Mouse (Mus musculus) liver, postnatal 0 days (tissue): Measurements from ENCODE around the gene Pknox1. TPM values are rescaled to one million over a fixed set of nuclear protein-coding genes. Genes with fewer than 3 reads are reported as not detected.

Experiments
- ATAC-seq: fragments of 200-750 bp; cut with Nextera tagmentation; 2 replicates; pipeline ENCODE4 v1.8.0; 2017; ENCODE audit warnings: mild to moderate bottlenecking, moderate library complexity
- DNase-seq: peaks from one replicate; pipeline ENCODE4 v3.0.0-alpha.2; 2016
- H3K27ac ChIP-seq: fragments of 300-500 bp; sonication (generic); 2 replicates; pipeline ENCODE4 v1.5.1; 2014; ENCODE audit warnings: antibody characterized with exemption, moderate library complexity, mild to moderate bottlenecking, low read depth
- H3K27me3 ChIP-seq: fragments of 300-500 bp; sonication (generic); 2 replicates; pipeline ENCODE4 v1.6.1; 2014; ENCODE audit warnings: low read length, control low read depth, mixed read lengths; ENCODE audit not compliant: insufficient read depth
- H3K36me3 ChIP-seq: fragments of 300-500 bp; sonication (generic); replicated peaks from 2 replicates; pipeline ENCODE4 v1.6.1; 2014; ENCODE audit warnings: mild to moderate bottlenecking, control low read depth, low read length, moderate library complexity, mixed read lengths; ENCODE audit not compliant: insufficient read depth
- H3K4me1 ChIP-seq: fragments of 300-500 bp; sonication (generic); 2 replicates; pipeline ENCODE4 v1.6.1; 2014; ENCODE audit warnings: antibody characterized with exemption, mild to moderate bottlenecking, control low read depth; ENCODE audit not compliant: insufficient read depth
- H3K4me2 ChIP-seq: fragments of 300-500 bp; sonication (generic); 2 replicates; pipeline ENCODE4 v1.6.1; 2014; ENCODE audit warnings: low read depth, mild to moderate bottlenecking, low read length, moderate library complexity, mixed read lengths
- H3K4me3 ChIP-seq: fragments of 300-500 bp; sonication (generic); 2 replicates; pipeline ENCODE4 v1.5.1; 2014; ENCODE audit warnings: low read depth, low read length
- H3K9ac ChIP-seq: fragments of 300-500 bp; sonication (generic); replicated peaks from 2 replicates; pipeline ENCODE4 v1.6.1; 2014; ENCODE audit warnings: mild to moderate bottlenecking, moderate library complexity
- H3K9me3 ChIP-seq: fragments of 300-500 bp; sonication (generic); 2 replicates; pipeline ENCODE4 v1.6.1; 2016; ENCODE audit warnings: mild to moderate bottlenecking, control low read depth, low read length, mixed read lengths
- CTCF ChIP-seq: sonication (generic); IDR thresholded peaks from 2 replicates; pipeline ENCODE4 v1.5.1; 2016; ENCODE audit warnings: antibody characterized with exemption, low read depth
- EP300 ChIP-seq: IDR thresholded peaks from 2 replicates; pipeline ENCODE4 v1.6.1; 2016; ENCODE audit warnings: antibody characterized with exemption, low read depth, mild to moderate bottlenecking
- WGBS: fragments of 180-500 bp; shearing (Covaris S2); extraction: QIAGEN DNeasy Blood & Tissue Kit; methylation state at CpG from one replicate; pipeline ENCODE4 v1.1.7; 2014; ENCODE audit not compliant: insufficient replicate concordance; 5-methylcytosine and 5-hydroxymethylcytosine counted together
- microRNA-seq: library from miRNA; unstranded; fragments of <30 nt; microRNA quantifications from one replicate; pipeline ENCODE4, GENCODE M21; 2016
- polyA plus RNA-seq: library from polyadenylated mRNA; unstranded; fragments of >200 nt; fragmentation: Nextera tagmentation; extraction: Ambion mirVana; gene quantifications from 2 replicates; pipeline ENCODE4 v1.2.1, GENCODE M21; 2015

Gene Pknox1
- polyA plus RNA-seq, 1 experiment from 2014 or later = 6.1 TPM

DNA sequence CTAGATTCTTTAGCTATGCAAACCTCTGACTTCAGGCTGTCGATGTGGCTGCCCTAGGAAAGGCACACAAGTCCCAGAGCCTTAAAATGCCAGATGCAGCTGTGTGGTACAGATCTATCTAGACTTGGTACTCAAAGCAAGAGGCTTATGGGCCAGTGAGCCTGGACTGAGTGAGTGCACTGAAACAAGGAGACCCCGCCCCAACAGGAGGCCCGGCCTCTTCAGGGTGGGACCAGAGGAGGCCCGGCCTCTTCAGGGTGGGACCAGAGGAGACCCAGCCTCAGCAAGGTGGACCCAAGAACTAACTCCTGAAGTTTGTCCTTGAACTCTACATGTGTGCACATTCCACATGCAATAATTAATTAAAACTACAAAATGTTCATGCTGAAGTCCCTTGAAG lies 78.4 kb downstream of the Pknox1 start:
- Histone ChIP-seq H3K4me2 (no peak overlapping the region), H3K9me3 (no peaks in the 10 kb centered on the region), H3K27ac (no peak overlapping the region), H3K4me1 (0 out of 2 replicates have a peak, but pooled peaks cover 5% of the 10 kb centered on the region), H3K9ac (no peak overlapping the region), H3K36me3 (peaks cover 16% of the 10 kb centered on the region), H3K4me3 (no peak overlapping the region), H3K27me3 (no peaks in the 10 kb centered on the region)
- DNase-seq = no peak
- 57% methylated on average over 4 of the region's 4 CpGs for WGBS
- no peak for TF ChIP-seq CTCF
- no peak for TF ChIP-seq EP300
- no peak for ATAC-seq

DNA sequence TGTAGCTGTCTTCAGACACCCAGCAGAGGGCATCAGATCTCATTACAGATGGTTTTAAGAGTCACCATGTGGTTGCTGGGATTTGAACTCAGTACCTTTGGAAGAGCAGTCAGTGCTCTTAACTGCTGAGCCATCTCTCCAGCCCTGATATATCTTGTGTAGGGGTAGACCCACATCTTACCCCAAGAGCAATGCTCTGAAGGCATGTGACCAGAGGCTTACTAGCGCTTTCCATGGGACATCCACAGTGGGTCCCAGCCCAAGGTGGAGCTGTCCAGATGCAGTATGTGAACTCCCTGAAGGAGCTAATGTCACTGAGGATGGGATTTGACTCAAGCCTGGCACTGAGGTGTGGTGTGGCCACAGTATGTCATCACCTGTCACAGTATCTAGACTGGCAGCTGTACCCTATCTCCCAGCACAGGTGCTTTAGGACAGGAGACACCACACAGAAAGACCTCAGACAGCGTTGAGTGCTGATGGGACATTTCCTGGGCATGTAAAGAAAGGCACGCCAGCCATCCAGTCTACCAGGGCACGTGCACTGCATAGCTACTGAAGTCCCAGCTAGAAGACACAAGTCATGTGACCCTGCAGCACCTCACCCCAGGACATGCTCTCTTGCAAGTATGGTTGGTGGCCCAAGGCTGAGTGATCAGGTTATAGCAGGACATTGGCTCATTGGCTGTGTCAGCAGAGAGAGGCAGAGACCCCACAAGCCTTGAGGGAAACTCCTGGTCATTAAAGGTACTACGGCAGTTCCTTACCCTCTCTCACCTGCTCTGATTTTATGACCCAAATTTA lies 81.9 kb downstream of the Pknox1 start:
- H3K9me3 ChIP-seq = no peaks in the 10 kb centered on the region
- no peaks in the 10 kb centered on the region for H3K27me3 ChIP-seq
- no peaks in the 10 kb centered on the region for H3K4me1 ChIP-seq
- no peak overlapping the region for H3K4me2 ChIP-seq
- ATAC-seq = peak; percentile 46
- no peak overlapping the region for H3K4me3 ChIP-seq
- no peak for DNase-seq
- H3K36me3 ChIP-seq = peaks cover 49% of the 10 kb centered on the region
- H3K9ac ChIP-seq = no peak overlapping the region
- TF ChIP-seq EP300 (no peak), CTCF (no peak)
- 90% methylated on average over 5 of the region's 5 CpGs for WGBS
- H3K27ac ChIP-seq = no peak overlapping the region

DNA sequence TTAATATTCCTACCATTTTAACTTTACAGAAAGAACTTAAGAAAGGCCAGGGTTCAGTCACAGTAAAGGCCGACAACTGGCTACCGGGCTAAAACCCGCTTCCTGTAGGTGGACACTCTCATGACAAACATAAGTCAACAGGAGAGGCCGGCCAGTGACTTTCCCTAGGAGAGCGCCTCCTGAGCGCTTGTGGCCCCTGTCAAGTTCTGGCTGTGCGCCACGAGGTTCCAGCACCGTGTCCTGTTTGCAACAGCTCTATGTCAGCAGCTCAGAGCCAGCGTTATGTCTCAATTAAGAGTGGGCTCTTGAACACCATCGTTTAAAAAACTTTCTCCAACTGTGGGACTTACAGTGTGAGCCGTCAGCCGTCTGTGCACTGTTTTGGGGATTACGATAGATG lies 87.6 kb downstream of the Pknox1 start:
- Histone ChIP-seq H3K4me3 (no peak overlapping the region), H3K36me3 (peaks cover 82% of the 10 kb centered on the region), H3K27me3 (no peaks in the 10 kb centered on the region), H3K4me1 (peaks cover 12% of the 10 kb centered on the region), H3K9me3 (no peaks in the 10 kb centered on the region), H3K9ac (no peak overlapping the region), H3K27ac (no peak overlapping the region), H3K4me2 (no peak overlapping the region)
- ATAC-seq (peak; percentile 66), DNase-seq (peak; percentile 67)
- TF ChIP-seq EP300 (no peak), CTCF (no peak)
- WGBS = 73% methylated on average over 14 of the region's 14 CpGs

DNA sequence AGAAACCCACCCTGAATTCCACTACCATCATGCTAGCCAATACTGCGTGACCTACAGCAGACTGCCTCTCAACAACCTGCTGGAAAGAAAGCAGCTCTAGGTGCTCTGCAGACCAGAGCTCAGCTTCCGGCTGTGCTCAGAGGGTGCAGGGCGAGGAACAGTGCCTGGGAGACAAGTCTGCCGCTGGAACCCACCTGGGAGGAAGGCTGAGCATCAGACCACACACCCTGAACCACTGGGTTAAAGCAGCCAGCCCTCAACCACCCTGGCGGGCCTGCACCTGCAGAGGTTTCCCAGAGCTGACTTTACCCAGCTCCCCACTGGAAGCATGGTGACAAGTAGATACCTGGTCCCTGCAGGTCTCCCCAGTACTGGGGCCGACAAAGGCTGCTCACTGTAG lies 88.7 kb downstream of the Pknox1 start:
- no peak overlapping the region for H3K27ac ChIP-seq
- H3K4me2 ChIP-seq = no peak overlapping the region
- TF ChIP-seq EP300 = no peak
- no peak for TF ChIP-seq CTCF
- peaks cover 71% of the 10 kb centered on the region for H3K36me3 ChIP-seq
- ATAC-seq (no peak), DNase-seq (no peak)
- no peak overlapping the region for H3K4me3 ChIP-seq
- no peak overlapping the region for H3K9ac ChIP-seq
- no peaks in the 10 kb centered on the region for H3K27me3 ChIP-seq
- 81% methylated on average over 6 of the region's 6 CpGs for WGBS
- H3K9me3 ChIP-seq = no peaks in the 10 kb centered on the region
- peaks cover 16% of the 10 kb centered on the region for H3K4me1 ChIP-seq

DNA sequence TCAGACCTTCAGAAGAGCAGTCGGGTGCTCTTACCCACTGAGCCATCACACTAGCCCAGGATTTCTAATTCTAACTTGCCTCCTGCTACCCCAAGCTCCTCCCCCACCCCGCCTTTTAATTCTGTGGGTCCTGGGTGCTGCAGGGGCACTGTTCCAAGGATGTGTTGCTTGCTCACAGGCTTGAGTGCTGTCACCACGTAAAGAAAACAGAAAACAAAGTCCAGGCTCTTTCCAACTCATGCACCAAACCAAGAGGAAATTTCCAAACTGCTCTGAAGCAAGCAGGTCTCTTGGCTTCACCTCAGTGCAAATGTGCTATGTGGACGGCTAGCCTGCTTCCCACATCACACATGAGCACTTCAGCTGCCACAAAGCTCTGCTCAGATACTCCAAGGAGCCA lies 90.8 kb downstream of the Pknox1 start:
- H3K27ac ChIP-seq = peak overlapping the region; percentile 16
- H3K4me2 ChIP-seq = peak overlapping the region; percentile 35
- H3K9ac ChIP-seq = no peak overlapping the region; the same call in 1 of the 2 replicates
- no peaks in the 10 kb centered on the region for H3K27me3 ChIP-seq
- DNase-seq (no peak), ATAC-seq (no peak)
- peaks cover 21% of the 10 kb centered on the region for H3K4me1 ChIP-seq
- 60% methylated on average over 4 of the region's 4 CpGs for WGBS
- peaks cover 52% of the 10 kb centered on the region for H3K36me3 ChIP-seq
- TF ChIP-seq CTCF = no peak
- TF ChIP-seq EP300 = no peak
- no peak overlapping the region for H3K4me3 ChIP-seq
- no peaks in the 10 kb centered on the region for H3K9me3 ChIP-seq

DNA sequence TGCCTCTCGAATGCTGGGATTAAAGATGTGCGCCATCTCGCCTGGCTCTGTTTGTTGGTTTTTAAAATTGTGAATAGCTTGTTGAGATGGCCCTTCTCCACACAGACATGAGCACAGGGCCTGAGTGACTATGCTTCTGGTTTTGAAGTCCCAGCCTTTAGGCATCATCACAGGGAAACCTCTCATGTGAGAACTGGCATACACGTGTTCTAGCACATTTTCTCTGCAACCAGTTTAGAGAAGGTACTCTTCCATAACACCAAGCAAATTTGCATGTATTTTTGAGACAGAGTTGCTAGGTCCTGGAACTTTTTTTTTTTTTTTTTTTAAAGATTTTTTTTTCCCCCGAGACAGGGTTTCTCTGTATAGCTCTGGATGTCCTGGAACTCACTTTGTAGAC lies 92.1 kb downstream of the Pknox1 start:
- H3K27ac ChIP-seq = peak overlapping the region; percentile 46; the same call in 1 of the 2 replicates
- H3K4me3 ChIP-seq = no peak overlapping the region; the same call in 1 of the 2 replicates
- H3K27me3 ChIP-seq = no peaks in the 10 kb centered on the region
- H3K4me2 ChIP-seq = peak overlapping the region; percentile 74; the same call in 1 of the 2 replicates
- H3K4me1 ChIP-seq = peaks cover 21% of the 10 kb centered on the region
- peaks cover 39% of the 10 kb centered on the region for H3K36me3 ChIP-seq
- 78% methylated on average over 5 of the region's 5 CpGs for WGBS
- TF ChIP-seq EP300 = no peak
- TF ChIP-seq CTCF = no peak
- H3K9ac ChIP-seq = no peak overlapping the region
- no peaks in the 10 kb centered on the region for H3K9me3 ChIP-seq
- DNase-seq (no peak), ATAC-seq (no peak)

Small RNAs within 50 kb of the gene (microRNA-seq; reads per million reads assigned to microRNA genes)
- not detected for gene Gm24970

Other genes starting within 250 kb of the Pknox1 start
- 5.7 and 7.6 TPM in 2 replicates for gene Pde9a, start 178.5 kb upstream of the Pknox1 start, polyA plus RNA-seq
- 8.9 and 10.0 TPM in 2 replicates for gene Wdr4, start 44.8 kb upstream of the Pknox1 start, polyA plus RNA-seq
- gene Ndufv3, start 44.6 kb upstream of the Pknox1 start, polyA plus RNA-seq = 213 and 215 TPM in 2 replicates
- gene Cbs, start 72.5 kb downstream of the Pknox1 start, polyA plus RNA-seq = 63.7 and 70.1 TPM in 2 replicates
- 118 and 124 TPM in 2 replicates for gene U2af1, start 94.2 kb downstream of the Pknox1 start, polyA plus RNA-seq
- gene Cryaa, start 113.1 kb downstream of the Pknox1 start, polyA plus RNA-seq = not detected in 2 replicates